Mouse (Mus musculus) limb, embryonic 14.5 days (tissue): ENCODE data around the gene Mfsd4b4. TPM values are rescaled to one million over a fixed set of nuclear protein-coding genes. Genes with fewer than 3 reads are reported as not detected.

ENCODE experiments used
- ATAC-seq: fragments of 200-750 bp; cut with Nextera tagmentation; 2 replicates; pipeline ENCODE4 v1.8.0; 2017; ENCODE audit warnings: low read depth, moderate number of reproducible peaks, moderate TSS enrichment; ENCODE audit not compliant: low FRiP score
- DNase-seq: peaks from one replicate; pipeline ENCODE4 v3.0.0-alpha.2; 2015; ENCODE audit warnings: low spot score
- H3K27ac ChIP-seq: fragments of 300-500 bp; sonication (generic); replicated peaks from 2 replicates; pipeline ENCODE4 v1.5.1; 2014; ENCODE audit warnings: low read depth, mild to moderate bottlenecking, low read length, moderate library complexity, mixed read lengths
- H3K27me3 ChIP-seq: fragments of 300-500 bp; sonication (generic); 2 replicates; pipeline ENCODE4 v1.6.1; 2014; ENCODE audit warnings: low read length, mixed read lengths; ENCODE audit not compliant: control insufficient read depth, insufficient read depth
- H3K36me3 ChIP-seq: fragments of 300-500 bp; sonication (generic); 2 replicates; pipeline ENCODE4 v1.6.1; 2014; ENCODE audit warnings: mild to moderate bottlenecking, low read length, moderate library complexity, mixed read lengths; ENCODE audit not compliant: control insufficient read depth, insufficient read depth
- H3K4me1 ChIP-seq: fragments of 300-500 bp; sonication (generic); 2 replicates; pipeline ENCODE4 v1.6.1; 2014; ENCODE audit warnings: antibody characterized with exemption, low read length, mixed read lengths; ENCODE audit not compliant: control insufficient read depth, insufficient read depth
- H3K4me2 ChIP-seq: fragments of 300-500 bp; sonication (generic); replicated peaks from 2 replicates; pipeline ENCODE4 v1.6.1; 2014; ENCODE audit warnings: low read depth, mild to moderate bottlenecking, low read length, moderate library complexity; ENCODE audit not compliant: severe bottlenecking
- H3K4me3 ChIP-seq: fragments of 300-500 bp; sonication (generic); replicated peaks from 2 replicates; pipeline ENCODE4 v1.5.1; 2014; ENCODE audit warnings: low read length
- H3K9ac ChIP-seq: fragments of 300-500 bp; sonication (generic); 2 replicates; pipeline ENCODE4 v1.6.1; 2014; ENCODE audit warnings: mild to moderate bottlenecking, low read depth, low read length, moderate library complexity; ENCODE audit not compliant: severe bottlenecking
- H3K9me3 ChIP-seq: fragments of 300-500 bp; sonication (generic); 2 replicates; pipeline ENCODE4 v1.6.1; 2016; ENCODE audit warnings: low read length; ENCODE audit not compliant: control insufficient read depth
- POLR2A ChIP-seq: fragments of 200-500 bp; IDR thresholded peaks from 2 replicates; pipeline ENCODE4 v1.8.0; 2012; ENCODE audit warnings: inconsistent platforms, mild to moderate bottlenecking, moderate library complexity, borderline replicate concordance; ENCODE audit not compliant: insufficient read depth, insufficient read length; ENCODE audit errors: extremely low read depth
- WGBS: fragments of 180-500 bp; shearing (Covaris S2); extraction: QIAGEN DNeasy Blood & Tissue Kit; methylation state at CpG from one replicate; pipeline ENCODE4 v1.1.7; 2014; 5-methylcytosine and 5-hydroxymethylcytosine counted together
- polyA plus RNA-seq, 2 experiments: library from polyadenylated mRNA; depleted of rRNA in 1 of 2; stranded (reverse) in 1 of 2; unstranded in 1 of 2; fragments of >200 nt; fragmentation: Nextera tagmentation in 1 of 2; extraction: Ambion mirVana in 1 of 2; gene quantifications; 2 replicates each; pipeline versions ENCODE4 v1.2.1 to v1.2.3; 2012 to 2014

Gene Mfsd4b4
- polyA plus RNA-seq, 2 experiments, result 5.7 to 14.7 TPM

DNA sequence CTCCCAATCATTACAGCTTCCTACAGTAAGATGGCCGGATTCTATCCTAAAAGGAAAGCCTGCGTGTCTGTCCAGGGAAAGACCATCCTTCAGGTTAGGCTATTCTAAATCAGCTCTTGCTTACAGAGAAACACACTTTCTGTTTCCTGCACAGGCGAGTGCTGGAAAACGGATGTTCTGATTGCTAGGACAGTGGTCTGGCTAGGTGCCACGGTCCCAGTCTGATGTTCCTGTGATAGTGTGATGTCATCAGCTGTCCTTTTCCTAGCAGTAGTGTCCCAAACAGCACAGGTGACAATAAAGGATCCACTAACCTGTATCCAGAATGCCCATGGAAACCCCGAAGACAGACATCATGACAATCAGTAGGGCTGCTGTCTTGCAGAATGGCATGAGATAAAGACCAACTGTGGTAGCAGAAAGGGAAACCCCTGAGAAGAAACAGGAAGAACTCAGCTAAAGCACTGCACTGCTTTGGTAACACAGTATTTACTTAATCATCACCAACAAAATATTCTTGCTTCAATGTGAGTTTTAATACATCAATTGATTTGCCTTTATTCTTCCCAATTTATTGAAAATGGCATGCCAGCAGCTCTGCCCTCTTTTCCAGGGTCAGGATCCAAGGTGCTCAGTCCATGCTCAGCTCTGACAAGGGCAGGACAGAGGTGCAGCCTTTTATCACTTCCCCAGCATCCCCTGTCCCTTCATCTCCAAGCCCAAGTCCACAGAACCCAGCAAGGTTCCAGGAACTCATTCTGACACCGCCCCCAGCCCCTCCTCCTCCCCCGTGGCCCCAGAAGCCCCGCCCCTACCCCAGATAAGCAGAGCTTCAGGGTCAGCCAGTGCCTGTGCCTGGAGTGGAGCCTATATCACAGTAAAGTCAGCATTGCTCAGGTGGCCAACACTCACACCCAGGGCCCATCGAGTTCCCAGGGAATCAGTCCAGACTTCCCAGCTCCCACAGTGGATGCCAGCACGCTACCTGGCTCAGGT, 5.0 kb downstream of the Mfsd4b4 start:
- Histone ChIP-seq H3K27me3 (no peaks in the 10 kb centered on the region), H3K36me3 (peaks cover 5% of the 10 kb centered on the region), H3K27ac (no peak overlapping the region), H3K4me1 (peaks cover 8% of the 10 kb centered on the region; the same call in 1 of the 2 replicates), H3K4me3 (no peak overlapping the region), H3K4me2 (no peak overlapping the region), H3K9ac (no peak overlapping the region), H3K9me3 (no peaks in the 10 kb centered on the region)
- WGBS, result 73% methylated on average over 11 of the region's 11 CpGs
- DNase-seq, result no peak
- no peak for TF ChIP-seq POLR2A
- ATAC-seq, result no peak

DNA sequence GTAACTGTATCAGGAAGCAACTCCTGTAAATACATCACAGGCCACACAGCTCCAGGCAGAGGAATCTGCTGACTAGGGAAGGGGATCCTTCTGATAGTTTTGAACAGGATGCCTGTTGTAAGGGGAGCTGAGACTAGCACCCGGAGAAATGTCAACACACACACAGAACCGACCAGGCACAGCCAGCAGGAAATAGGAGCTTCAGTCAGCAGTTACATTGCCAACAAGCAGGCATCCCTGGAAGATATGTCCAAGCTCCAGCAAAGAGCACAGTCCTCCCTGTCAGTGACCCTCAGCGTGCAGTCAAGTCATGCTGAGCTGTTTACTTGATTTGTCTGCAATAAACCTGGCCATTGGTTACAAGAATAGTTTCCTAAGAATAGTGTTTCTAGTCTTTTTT, 10.4 kb downstream of the Mfsd4b4 start:
- Histone ChIP-seq H3K4me2 (no peak overlapping the region), H3K27me3 (no peaks in the 10 kb centered on the region), H3K36me3 (peaks cover 5% of the 10 kb centered on the region), H3K9ac (no peak overlapping the region), H3K4me1 (no peaks in the 10 kb centered on the region), H3K4me3 (no peak overlapping the region), H3K27ac (no peak overlapping the region), H3K9me3 (no peaks in the 10 kb centered on the region)
- no peak for DNase-seq
- no peak for ATAC-seq
- TF ChIP-seq POLR2A, result no peak
- WGBS, result 59% methylated on average over 3 of the region's 3 CpGs

DNA sequence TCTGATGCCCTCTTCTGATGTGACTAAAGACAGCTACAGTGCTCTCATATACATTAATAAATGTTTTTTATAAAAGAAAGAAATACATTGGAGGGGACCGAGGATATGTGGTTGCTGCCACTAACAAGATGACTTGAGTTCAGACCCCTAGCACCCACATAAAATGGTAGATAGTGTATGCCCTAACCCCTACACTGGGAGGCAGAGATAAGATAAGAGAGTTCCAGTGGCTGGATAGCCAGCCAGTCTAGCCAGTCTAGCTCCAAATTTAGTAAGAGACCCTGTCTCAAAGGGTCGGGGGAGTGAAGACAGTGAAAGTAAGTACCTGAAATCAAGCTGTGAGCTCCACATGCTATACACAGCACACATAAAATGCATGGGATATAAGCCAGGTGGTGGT, 33.5 kb downstream of the Mfsd4b4 start:
- H3K4me3 ChIP-seq, result no peak overlapping the region
- no peak for TF ChIP-seq POLR2A
- peaks cover 54% of the 10 kb centered on the region for H3K36me3 ChIP-seq
- ATAC-seq (no peak), DNase-seq (no peak)
- no peak overlapping the region for H3K27ac ChIP-seq
- H3K27me3 ChIP-seq, result no peaks in the 10 kb centered on the region
- 86% methylated on average over 2 of the region's 2 CpGs for WGBS
- H3K9ac ChIP-seq, result no peak overlapping the region
- no peak overlapping the region for H3K4me2 ChIP-seq
- H3K4me1 ChIP-seq, result no peaks in the 10 kb centered on the region
- H3K9me3 ChIP-seq, result no peaks in the 10 kb centered on the region

DNA sequence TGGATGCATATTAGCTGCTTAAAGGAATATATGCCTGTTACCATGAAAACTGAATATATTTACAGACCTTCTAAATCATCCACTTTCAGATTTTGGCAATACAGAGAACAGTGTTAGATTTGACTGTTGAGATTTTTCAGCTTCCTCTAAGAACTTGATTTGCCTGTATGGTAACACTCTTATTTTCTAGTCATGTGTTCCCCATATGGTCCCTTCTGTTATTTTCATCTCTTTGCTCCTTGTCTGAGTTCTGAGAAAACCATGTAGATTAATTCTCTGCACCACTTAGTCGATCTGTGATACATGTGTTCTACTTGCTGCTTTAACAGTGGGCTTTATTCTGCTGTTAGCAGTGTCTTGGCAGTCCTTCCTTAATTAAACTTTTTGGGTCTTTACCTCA, 56.4 kb downstream of the Mfsd4b4 start:
- Histone ChIP-seq H3K27ac (no peak overlapping the region), H3K9me3 (no peaks in the 10 kb centered on the region), H3K4me1 (no peaks in the 10 kb centered on the region), H3K4me3 (no peak overlapping the region), H3K9ac (no peak overlapping the region), H3K27me3 (no peaks in the 10 kb centered on the region), H3K36me3 (peaks cover 59% of the 10 kb centered on the region), H3K4me2 (no peak overlapping the region)
- 62% methylated on average over 1 of the region's 1 CpGs for WGBS
- TF ChIP-seq POLR2A, result no peak
- no peak for DNase-seq
- no peak for ATAC-seq

Other genes with a start within 250 kb of the Mfsd4b4 start
- 65.3 and 66.3 TPM in 2 replicates for gene Rev3l, start 167.1 kb downstream of the Mfsd4b4 start, polyA plus RNA-seq (2012; rRNA removed)
- 25.8 and 29.5 TPM in 2 replicates for gene Rev3l, start 167.1 kb downstream of the Mfsd4b4 start, polyA plus RNA-seq (2014; fragmentation: Nextera tagmentation; extraction: Ambion mirVana)
- 0.03 and 0.08 TPM in 2 replicates for gene Mfsd4b2, start 27.7 kb upstream of the Mfsd4b4 start, polyA plus RNA-seq (2012; rRNA removed)
- gene Mfsd4b2, start 27.7 kb upstream of the Mfsd4b4 start, polyA plus RNA-seq (2014; fragmentation: Nextera tagmentation; extraction: Ambion mirVana), result not detected in 2 replicates
- gene Mfsd4b3, start 60.9 kb upstream of the Mfsd4b4 start, polyA plus RNA-seq (2012; rRNA removed), result 0.44 and 0.56 TPM in 2 replicates
- gene Mfsd4b3, start 60.9 kb upstream of the Mfsd4b4 start, polyA plus RNA-seq (2014; fragmentation: Nextera tagmentation; extraction: Ambion mirVana), result 0.26 and 0.48 TPM in 2 replicates
- 0.09 and 0.15 TPM in 2 replicates for gene Mfsd4b5, start 87.4 kb upstream of the Mfsd4b4 start, polyA plus RNA-seq (2012; rRNA removed)
- 0.11 TPM in 1 of 2 replicates, not detected in the other for gene Mfsd4b5, start 87.4 kb upstream of the Mfsd4b4 start, polyA plus RNA-seq (2014; fragmentation: Nextera tagmentation; extraction: Ambion mirVana)
- 0.16 and 0.20 TPM in 2 replicates for gene Mfsd4b1, start 126.0 kb upstream of the Mfsd4b4 start, polyA plus RNA-seq (2012; rRNA removed)
- gene Mfsd4b1, start 126.0 kb upstream of the Mfsd4b4 start, polyA plus RNA-seq (2014; fragmentation: Nextera tagmentation; extraction: Ambion mirVana), result 0.15 and 0.17 TPM in 2 replicates
- 5.6 and 7.8 TPM in 2 replicates for gene Slc16a10, start 243.0 kb upstream of the Mfsd4b4 start, polyA plus RNA-seq (2012; rRNA removed)
- gene Slc16a10, start 243.0 kb upstream of the Mfsd4b4 start, polyA plus RNA-seq (2014; fragmentation: Nextera tagmentation; extraction: Ambion mirVana), result 8.7 and 9.6 TPM in 2 replicates